Mouse (Mus musculus) heart, adult 9 months (tissue): Measurements from ENCODE around the gene Zfp280b.
"Not testable (repeated sequence)": the region's sequence is repeated elsewhere in the genome, so short reads cannot be mapped to it uniquely, and the experiment has no call there.

Source experiments
- DNase-seq, 2 experiments: peaks; one replicate each; pipeline ENCODE4 v3.0.0; 2022; ENCODE audit warnings: low spot score in 2 of 2

Gene Zfp280b

DNA sequence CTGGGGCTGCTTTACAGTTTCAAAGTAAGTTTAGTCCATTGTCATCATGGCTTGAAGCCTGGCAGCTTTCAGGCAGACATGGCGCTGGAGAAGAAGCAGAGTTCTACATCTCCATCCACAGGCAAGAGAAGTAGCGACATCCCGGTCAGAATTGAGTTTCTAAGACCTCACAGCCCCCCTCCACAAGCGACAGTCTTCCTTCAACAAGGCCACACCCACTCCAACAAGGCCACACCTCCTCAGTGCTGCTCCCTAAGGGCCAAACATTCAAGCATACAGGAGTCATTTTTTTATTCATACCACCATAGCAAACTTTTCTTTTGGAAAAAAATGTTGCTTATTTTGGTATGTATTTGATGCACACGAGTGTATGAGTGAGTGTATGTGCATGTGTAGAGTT is 2.0 kb upstream of the Zfp280b start:
- DNase-seq, result no peak

DNA sequence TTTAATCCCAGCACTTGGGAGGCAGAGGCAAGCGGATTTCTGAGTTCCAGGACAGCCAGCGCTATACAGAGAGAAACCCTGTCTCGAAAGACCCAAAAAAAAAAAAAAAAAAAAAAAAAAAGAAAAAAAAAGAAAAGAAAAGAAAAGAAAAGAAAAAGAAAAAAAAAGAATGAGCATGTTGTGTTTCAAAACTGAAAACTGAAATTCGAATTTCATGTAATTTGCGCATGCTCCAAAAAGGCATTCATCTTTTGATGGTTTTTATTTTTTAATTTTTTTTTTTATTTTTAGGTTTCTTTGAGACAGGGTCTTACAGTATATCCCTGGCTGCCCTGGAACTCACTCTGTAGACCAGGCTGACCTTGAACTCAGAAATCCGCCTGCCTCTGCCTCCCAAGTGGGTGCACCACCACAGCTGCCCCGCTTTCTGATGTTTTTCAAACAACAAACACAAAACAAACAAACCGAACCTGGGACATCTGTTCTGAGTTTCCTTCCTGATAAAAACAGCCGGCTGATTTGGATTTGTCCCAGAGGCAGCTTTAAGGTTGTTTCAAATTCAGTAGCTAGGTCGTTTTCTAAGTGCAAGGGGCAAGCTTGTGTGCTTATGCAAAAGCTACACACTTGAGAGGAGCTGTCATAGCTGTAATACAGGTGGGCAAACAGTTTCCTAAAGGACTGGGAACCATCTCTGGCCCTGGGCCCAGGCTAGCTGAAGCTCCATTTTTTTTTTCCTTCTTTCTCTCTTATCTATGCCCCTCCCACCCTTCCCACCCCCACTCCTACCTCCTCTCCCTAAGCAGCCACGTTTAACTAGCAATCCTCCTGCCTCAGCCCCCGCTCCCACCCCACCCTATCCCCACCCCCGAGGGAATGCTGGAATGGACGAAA is 694 bp upstream of the Zfp280b start:
- no peak for DNase-seq

DNA sequence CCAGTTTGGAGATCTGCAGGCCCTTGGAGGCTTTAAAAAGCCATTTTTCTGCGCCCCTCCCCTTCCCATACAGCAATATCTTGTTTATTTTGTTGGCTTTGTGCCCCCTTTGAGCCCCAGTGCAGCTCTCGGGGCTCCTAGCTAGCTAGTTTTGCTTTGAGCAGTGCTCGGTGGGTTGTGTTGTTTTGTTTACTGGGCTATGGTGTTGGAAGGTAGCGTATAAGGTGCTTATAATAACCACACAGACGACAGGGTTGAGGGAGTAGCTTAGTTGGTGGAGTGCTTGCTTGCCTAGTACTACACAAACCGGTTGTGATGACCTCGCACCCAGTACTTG is 637 bp downstream of the Zfp280b start:
- DNase-seq, result no peak

DNA sequence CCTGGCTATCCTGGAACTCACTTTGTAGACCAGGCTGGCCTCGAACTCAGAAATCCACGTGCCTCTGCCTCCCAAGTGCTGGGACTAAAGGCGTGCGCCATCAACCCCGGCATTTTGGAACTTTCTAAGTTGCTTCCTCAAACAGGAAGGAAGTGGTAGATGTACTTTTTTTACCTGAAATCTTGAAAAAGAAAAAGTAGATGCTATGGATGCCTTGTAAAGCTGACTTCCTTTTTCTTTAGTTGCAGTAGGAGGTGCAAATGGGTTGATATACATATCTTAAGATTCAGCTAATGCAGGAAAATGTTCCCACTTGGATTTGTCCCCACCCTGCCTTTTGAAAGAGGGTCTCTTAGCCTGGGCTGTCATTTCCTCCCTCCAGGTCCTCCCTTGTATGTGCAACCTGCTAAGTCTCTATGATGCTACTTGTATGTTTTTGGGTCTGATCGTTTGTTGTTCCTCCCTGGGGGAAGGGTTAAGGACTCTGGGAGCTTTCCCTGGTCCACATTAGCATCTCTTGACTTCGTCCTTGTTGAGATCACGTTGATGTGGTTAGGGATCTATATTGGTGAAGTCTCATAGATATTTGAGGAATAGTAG is 1.7 kb downstream of the Zfp280b start:
- no peak for DNase-seq

DNA sequence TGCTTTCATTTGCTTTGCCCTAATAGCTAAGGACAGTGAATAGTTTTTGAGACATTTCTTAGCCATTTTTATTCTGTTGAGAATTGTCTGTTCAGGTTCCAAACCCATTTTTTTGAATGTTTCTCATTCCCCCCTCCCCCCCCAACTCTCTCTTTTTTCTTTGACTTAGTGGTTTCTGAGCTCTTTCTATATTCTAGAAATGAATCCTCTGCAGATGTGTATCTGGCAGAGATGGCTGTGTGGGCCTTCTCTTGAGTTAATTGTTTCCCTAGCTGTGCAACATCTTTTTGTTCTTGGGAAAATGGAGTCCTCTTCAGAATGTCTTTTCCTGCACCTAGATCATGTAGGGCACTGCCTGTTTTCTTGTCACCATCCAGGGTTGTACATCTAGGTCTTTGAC is 2.8 kb downstream of the Zfp280b start:
- no peak for DNase-seq

DNA sequence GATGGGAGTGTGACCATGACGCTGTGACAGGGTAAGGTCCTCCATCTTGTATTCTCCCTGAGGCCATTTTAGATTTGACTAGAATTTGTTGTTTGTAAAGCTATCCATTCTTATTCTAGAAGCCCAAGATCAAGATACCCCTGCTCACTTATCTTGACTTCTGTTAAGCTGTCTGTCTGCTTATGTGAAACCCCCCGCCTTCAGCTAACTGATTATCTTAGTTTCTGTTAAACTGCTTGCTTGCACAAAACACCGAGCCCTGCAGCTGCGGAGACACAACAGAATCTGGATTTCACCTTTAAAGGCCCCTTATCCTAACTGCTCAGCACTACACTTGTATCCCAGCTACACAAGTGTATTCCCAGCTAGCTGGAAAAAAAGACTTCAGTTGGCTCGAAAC is 4.5 kb downstream of the Zfp280b start:
- DNase-seq, result no peak

DNA sequence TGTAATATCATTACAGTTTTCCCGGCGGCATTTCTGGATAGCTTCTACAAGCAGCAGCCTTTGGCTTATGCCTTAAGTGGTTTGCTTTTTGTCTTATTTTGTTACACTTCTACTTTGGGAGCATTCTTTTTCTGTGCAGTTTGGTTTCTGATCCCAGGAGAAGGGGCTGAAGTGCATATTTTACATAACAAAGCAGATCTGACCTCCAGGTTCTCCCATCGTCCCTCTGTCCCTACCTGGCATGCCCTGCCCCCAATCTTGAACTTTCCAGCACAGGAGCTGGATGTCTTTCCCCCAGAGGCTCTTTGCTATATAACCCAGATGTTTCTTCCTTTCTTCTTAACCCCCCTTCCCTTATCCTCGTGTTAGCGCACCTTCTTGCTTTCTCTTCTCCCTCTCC is 12.9 kb downstream of the Zfp280b start:
- DNase-seq, result no peak

DNA sequence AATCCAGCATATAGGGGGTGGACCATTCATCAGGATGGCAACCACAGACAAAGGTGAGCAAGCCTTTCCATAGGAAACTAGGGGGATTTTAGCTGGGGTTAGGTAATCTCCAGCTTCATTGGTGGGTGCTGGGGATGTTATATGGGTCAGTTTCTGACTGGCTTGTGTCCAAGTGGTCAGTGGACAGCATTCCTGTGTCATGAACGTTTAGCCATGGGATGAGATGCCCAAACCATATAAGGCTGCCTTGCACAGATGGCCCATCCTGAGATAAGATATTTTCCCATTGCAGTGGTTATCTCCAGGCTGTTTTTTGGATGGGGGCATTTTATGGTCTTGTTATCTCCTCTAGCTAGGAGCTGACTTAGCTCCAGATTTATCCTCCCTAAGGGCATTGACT is 14.3 kb downstream of the Zfp280b start:
- no peak for DNase-seq

DNA sequence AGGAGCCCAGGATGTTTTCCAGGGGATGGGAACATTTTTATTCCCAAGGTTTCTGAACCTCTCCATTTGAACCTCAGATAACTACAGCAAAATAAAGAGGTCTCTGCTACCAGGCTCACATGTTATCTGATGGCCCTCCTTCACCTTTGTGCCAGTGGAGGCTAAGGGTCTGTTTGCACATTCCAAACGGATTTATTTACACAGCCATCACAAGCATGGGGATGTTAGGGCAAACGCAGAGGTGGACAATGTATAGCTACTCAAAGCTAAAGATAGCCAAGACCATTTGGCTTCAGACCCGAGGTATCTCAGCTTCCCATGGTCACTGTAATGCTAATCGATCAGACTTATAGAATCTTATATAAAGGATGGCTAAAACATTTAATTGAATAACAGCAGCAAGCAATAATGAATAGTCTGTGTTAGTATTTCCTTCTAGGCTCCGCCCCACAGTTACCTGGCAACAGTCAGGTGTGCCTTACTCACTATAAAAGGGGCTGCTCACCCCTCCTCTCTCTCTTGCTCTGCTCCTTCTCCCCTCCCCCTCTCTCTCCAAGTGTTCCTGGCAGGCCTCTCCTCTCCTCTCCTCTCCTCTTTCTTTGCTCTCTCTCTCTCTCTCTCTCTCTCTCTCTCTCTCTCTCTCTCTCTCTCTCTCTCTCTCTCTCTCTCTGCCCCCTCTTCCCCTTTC is 14.9 kb downstream of the Zfp280b start:
- no peak for DNase-seq

DNA sequence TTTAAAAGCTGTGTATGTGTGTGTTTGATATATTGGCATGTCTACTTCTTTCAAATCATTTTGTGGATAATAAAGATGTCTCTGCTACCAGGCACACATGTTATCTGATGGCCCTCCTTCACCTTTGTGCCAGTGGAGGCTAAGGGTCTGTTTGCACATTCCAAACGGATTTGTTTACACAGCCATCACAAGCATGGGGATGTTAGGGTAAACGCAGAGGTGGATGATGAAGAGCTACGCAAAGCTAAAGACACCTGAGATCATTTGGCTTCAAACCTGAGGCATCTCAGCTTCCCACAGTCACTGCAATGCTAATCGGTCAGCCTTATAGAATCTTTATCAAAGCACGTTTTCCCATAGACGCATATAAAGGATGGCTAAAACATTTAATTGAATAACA is 16.5 kb downstream of the Zfp280b start:
- DNase-seq, result no peak

DNA sequence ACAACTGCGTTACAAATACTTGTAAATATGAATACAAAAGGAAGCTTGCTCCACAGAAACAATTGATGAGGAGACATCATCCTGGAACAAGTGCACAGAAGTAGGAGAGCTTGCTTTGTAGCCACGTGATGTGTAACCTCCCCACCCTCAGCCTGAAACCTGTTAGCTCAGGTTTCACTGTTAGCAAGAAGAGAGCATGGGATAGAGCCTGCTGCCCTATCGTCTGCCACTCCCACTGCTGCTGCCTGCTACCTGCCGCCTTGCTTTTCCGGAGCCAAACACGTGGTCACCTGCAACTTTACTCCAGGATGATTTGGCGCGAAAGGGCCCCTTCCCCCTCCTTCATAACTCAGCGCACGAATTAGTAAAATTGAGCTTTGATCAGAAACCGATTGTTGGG is 19.4 kb downstream of the Zfp280b start:
- DNase-seq, result no peak

DNA sequence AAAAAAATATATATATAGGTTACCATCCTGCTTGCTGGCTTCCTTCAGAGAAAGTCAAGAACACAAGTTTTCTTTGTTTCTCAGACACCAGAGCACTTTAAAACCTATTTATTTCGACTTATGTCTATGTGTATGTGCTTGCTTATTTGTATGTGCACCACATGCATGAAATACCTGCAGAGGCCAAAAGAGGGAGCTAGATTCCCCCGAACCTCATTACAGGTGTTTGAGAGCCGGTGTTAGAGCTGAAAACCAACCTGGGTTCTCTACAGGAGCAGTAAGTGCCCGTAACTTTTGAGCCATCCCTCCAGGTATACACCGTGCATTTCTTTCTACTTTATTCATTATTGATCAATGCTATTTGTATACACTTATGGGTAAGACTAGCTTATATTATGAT is 30.0 kb downstream of the Zfp280b start:
- no peak for DNase-seq

DNA sequence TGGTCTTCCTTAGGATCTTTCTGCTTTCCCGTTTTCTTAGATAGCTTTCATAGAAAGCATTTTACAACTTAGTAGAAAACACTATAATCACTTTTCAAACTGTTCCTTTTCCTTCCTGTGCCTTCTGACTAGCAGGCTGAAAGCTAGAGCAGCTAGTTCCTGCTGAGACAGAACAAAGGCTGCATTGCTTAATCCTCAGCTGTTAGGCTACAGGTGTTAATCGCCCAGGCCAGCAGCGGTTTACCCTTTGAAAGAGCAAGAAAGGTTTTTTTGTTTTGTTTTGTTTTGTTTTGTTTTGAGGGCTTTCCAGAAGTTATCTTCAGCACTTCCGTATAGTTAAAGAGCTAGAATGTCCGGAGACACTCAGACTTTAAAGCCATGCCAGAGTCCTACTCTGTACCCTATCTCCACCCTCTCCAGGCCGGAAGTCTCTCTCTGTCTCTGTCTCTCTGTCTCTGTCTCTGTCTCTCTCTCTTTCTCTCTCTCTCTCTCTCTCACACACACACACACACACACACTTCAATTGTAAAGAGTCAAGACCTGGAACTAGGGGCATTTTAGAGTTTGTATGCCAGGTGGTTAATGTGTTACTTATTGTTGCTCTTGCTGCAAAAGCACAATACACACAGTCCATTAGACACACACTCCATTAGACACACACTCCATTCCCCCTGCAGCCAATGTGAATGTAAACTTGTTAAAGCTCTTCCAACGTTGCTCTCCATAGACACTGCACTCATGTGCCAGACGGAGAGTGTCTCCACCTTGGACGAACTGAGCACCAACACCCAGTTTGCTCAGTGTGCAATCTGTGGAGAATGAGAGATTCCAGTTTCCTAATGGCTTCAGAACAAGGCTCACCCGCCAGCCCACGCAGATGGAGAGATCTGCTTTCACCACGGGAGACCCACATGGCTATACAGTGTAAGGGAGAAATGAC is 35.5 kb downstream of the Zfp280b start:
- no peak for DNase-seq

DNA sequence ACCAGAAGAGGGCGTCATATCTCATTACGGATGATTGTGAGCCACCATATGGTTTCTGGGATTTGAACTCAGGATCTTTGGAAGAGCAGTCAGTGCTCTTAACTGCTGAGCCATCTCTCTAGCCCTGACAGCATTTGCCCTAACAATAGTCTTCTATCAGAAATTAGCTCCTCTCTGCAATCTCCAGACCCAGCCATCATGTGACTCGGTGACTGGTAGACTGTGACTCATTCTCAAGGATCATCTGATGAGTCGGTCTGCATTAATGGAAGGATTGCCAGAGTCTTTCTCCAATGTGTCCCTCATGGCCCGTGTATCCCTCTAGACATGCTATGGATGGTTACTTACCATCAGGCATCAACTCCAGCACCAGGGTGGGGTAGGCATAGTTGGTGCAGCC is 39.6 kb downstream of the Zfp280b start:
- not testable (repeated sequence) for DNase-seq

DNA sequence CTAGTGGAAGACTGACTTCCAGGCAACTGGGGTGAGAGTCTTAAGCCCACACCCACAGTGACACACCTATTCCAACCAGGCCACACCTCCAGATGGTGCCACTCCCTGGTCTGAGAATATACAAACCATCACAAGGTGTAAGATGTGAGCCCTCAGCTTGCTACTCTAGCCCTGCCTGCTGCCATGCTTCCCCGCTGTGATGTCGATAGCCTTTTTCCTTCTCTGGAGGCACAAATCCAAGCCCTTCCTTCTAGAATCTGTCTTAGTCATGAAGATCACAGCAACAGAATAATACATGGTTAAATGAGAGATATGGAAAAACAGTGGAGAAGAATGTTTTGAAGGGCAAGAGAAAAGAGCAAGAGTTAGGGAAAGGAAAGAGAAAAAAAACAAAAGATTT is 44.6 kb downstream of the Zfp280b start:
- DNase-seq, result not testable (repeated sequence)
